Mouse (Mus musculus) C2C12 (cell line): ENCODE results near the gene Nup107. TPM values are rescaled to one million over a fixed set of nuclear protein-coding genes. Genes with fewer than 3 reads are reported as not detected.

Experiments
- H3K27me3 ChIP-seq: one replicate; pipeline ENCODE4 v1.6.1; 2011; ENCODE audit not compliant: control insufficient read depth, insufficient read depth, insufficient read length
- H3K36me3 ChIP-seq: one replicate; pipeline ENCODE4 v1.6.1; 2011; ENCODE audit not compliant: control insufficient read depth, insufficient read depth
- H3K4me3 ChIP-seq: one replicate; pipeline ENCODE4 v1.5.1; 2011; ENCODE audit warnings: mild to moderate bottlenecking, control low read depth; ENCODE audit not compliant: poor library complexity, insufficient read depth, severe bottlenecking
- H3K79me2 ChIP-seq: one replicate; pipeline ENCODE4 v1.6.1; 2011; ENCODE audit not compliant: control insufficient read depth, insufficient read depth
- H3K79me3 ChIP-seq: one replicate; pipeline ENCODE4 v1.6.1; 2011; ENCODE audit warnings: low read depth, control low read depth
- H3ac ChIP-seq: one replicate; pipeline ENCODE3; 2011; ENCODE audit warnings: low read depth; ENCODE audit not compliant: control insufficient read depth, insufficient read length
- CEBPB ChIP-seq: IDR thresholded peaks from one replicate; pipeline ENCODE4 v1.6.1; 2011; ENCODE audit warnings: low read depth, mild to moderate bottlenecking, control low read depth, moderate library complexity
- CTCF ChIP-seq: IDR thresholded peaks from one replicate; pipeline ENCODE4 v1.5.1; 2011; ENCODE audit not compliant: control insufficient read depth, insufficient read depth, insufficient read length
- FOSL1 ChIP-seq: IDR thresholded peaks from one replicate; pipeline ENCODE4 v1.8.0; 2011; ENCODE audit warnings: mild to moderate bottlenecking, low read length; ENCODE audit not compliant: poor library complexity, insufficient read depth, severe bottlenecking
- MAX ChIP-seq: IDR thresholded peaks from one replicate; pipeline ENCODE4 v1.6.1; 2011; ENCODE audit warnings: mild to moderate bottlenecking, control low read depth
- MYOD1 ChIP-seq: IDR thresholded peaks from one replicate; pipeline ENCODE4 v1.6.1; 2011; ENCODE audit warnings: low read depth; ENCODE audit not compliant: control insufficient read depth, insufficient read length
- MYOG ChIP-seq: IDR thresholded peaks from one replicate; pipeline ENCODE4 v1.6.1; 2011; ENCODE audit not compliant: control insufficient read depth, insufficient read length; ENCODE audit errors: extremely low read depth
- USF1 ChIP-seq: IDR thresholded peaks from one replicate; pipeline ENCODE4 v1.6.1; 2011; ENCODE audit warnings: low read depth, mild to moderate bottlenecking, control low read depth, moderate library complexity
- polyA plus RNA-seq: library from polyadenylated mRNA; unstranded; fragments of >200 nt; fragmentation: generic; extraction: Trizol; gene quantifications from one replicate; pipeline ENCODE4 v1.2.1, GENCODE M21; 2012; ENCODE audit warnings: missing spikeins

Nup107 gene
- polyA plus RNA-seq, 1 experiment = 41.2 TPM

GRCm38 (mm10) chr10:117772364-117773105 lies 20.0 kb downstream of the Nup107 start:
- no peak for TF ChIP-seq FOSL1
- TF ChIP-seq MYOG = no peak
- no peak for TF ChIP-seq MAX
- TF ChIP-seq USF1 = no peak
- TF ChIP-seq MYOD1 = no peak
- TF ChIP-seq CEBPB = no peak
- TF ChIP-seq CTCF = no peak
- H3K4me3 ChIP-seq = no peak overlapping the region
- H3K27me3 ChIP-seq = no peaks in the 10 kb centered on the region

GRCm38 (mm10) chr10:117771131-117771510 lies 21.4 kb downstream of the Nup107 start:
- Histone ChIP-seq H3K36me3 (peaks cover 90% of the 10 kb centered on the region), H3K4me3 (no peak overlapping the region), H3ac (no peak overlapping the region), H3K79me3 (no peaks in the 10 kb centered on the region), H3K27me3 (no peaks in the 10 kb centered on the region), H3K79me2 (no peaks in the 10 kb centered on the region)
- TF ChIP-seq CEBPB (no peak), FOSL1 (no peak), MYOG (no peak), USF1 (no peak), CTCF (no peak), MAX (no peak), MYOD1 (no peak)

More at GRCm38 (mm10) chr10:117772364-117773105, 20.0 kb downstream of the Nup107 start:
- H3K36me3 ChIP-seq = peaks cover 92% of the 10 kb centered on the region
- no peaks in the 10 kb centered on the region for H3K79me2 ChIP-seq
- H3ac ChIP-seq = no peak overlapping the region
- H3K79me3 ChIP-seq = no peaks in the 10 kb centered on the region

GRCm38 (mm10) chr10:117770286-117771130 lies 22.0 kb downstream of the Nup107 start:
- TF ChIP-seq MYOG = no peak
- TF ChIP-seq CTCF = no peak
- TF ChIP-seq USF1 = no peak
- TF ChIP-seq MAX = no peak
- TF ChIP-seq CEBPB = no peak
- TF ChIP-seq FOSL1 = no peak
- no peak for TF ChIP-seq MYOD1
- H3ac ChIP-seq = no peak overlapping the region
- H3K36me3 ChIP-seq = peaks cover 90% of the 10 kb centered on the region

GRCm38 (mm10) chr10:117769541-117770285 lies 22.8 kb downstream of the Nup107 start:
- H3ac ChIP-seq = no peak overlapping the region
- TF ChIP-seq MYOD1 = no peak
- TF ChIP-seq MYOG = no peak
- no peak for TF ChIP-seq CEBPB
- no peak for TF ChIP-seq CTCF
- TF ChIP-seq USF1 = no peak
- TF ChIP-seq MAX = no peak
- no peak for TF ChIP-seq FOSL1
- H3K36me3 ChIP-seq = peaks cover 90% of the 10 kb centered on the region
- H3K4me3 ChIP-seq = no peak overlapping the region
- no peaks in the 10 kb centered on the region for H3K79me3 ChIP-seq
- no peaks in the 10 kb centered on the region for H3K27me3 ChIP-seq
- no peaks in the 10 kb centered on the region for H3K79me2 ChIP-seq

More at GRCm38 (mm10) chr10:117770286-117771130, 22.0 kb downstream of the Nup107 start:
- H3K27me3 ChIP-seq = no peaks in the 10 kb centered on the region
- no peak overlapping the region for H3K4me3 ChIP-seq
- no peaks in the 10 kb centered on the region for H3K79me2 ChIP-seq
- H3K79me3 ChIP-seq = no peaks in the 10 kb centered on the region

- no peak overlapping the region for H3ac ChIP-seq
- no peaks in the 10 kb centered on the region for H3K79me2 ChIP-seq
- H3K79me3 ChIP-seq = no peaks in the 10 kb centered on the region
- H3K36me3 ChIP-seq = peaks cover 88% of the 10 kb centered on the region
- no peak overlapping the region for H3K4me3 ChIP-seq
- no peaks in the 10 kb centered on the region for H3K27me3 ChIP-seq
- no peak for TF ChIP-seq MYOD1
Observed at GRCm38 (mm10) chr10:117768141-117768440, 24.4 kb downstream of the Nup107 start.
